Mouse (Mus musculus): ENCODE data around the gene Gm20671.
"Not testable (repeated sequence)": the region's sequence is repeated elsewhere in the genome, so short reads cannot be mapped to it uniquely, and the experiment has no call there.

The Gm20671 gene

DNA sequence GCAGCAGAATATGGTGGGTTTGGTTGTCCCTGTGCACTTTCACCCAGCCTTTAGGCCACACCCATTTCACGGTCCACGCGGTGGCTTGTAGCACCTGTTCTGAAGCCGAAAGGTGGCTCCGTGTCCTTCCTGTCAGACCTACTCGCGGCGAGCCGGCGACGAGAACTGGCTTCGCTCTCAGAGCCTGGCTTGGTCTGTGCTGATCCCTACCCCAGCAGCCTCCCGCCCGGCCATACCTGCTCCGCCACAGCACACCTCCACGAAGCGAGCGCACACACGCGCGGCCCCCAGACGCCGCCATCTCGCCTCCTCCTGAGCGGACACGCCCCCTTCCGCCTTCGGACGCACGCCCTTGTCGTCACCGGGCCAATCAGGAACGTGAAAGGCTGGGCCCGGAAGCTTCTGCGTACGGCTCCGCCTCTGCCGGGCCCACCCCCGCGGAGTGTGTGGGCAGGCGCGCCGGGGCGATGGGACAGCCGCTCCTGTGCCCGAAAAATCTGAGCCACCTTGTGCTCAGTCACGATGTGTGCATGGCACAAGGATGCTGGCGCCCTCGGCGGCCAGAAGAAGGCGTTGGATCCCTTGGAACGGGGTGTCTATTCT is 41.5 kb downstream of the Gm20671 start, which contains the start of gene Pisd:
Pisd (minus strand) TSS at position 334 of the 603 bp plus-strand sequence.
- DNase-seq (ENCODE audit: low spot score): peak; percentile 95

DNA sequence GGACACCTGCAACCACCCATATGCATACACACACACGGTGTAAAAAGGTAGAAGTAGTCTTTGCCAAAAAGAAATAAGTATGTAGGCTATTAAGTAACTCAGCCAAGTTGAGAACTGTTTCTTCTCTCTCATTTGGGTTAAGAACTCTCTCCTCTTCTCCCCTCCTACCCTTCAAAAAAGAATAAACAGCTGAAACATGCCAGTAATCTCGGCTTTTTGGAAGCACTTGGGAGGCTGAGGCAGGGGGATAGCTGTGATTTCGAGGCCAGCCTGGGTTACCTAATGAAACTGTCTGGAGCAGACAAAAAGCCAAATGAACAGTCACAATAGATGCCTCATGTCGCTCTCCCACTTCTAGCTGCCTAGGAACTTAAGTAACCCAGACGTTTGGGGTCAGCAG is 42.2 kb downstream of the Gm20671 start:
- no peak for DNase-seq (ENCODE audit: low spot score)

DNA sequence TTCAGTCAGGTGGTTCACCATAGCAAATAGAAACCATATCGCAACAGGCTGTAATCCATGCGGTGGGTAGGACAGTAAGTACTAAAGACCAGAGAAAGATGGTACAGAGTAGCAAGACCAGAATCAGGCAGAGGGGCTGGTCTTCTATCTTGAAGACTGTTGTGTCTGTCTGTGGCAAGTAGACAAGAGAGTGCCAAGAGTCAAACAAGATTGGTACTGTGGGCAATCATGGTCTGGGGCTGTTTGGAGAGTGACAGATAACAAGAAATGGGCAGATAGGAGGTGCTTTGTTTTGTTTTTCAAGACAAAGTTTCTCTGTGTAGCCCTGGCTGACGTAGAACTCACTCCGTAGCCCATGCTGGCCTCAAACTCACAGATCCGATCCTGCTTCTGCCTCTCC is 45.3 kb downstream of the Gm20671 start:
- DNase-seq (ENCODE audit: low spot score): no peak

DNA sequence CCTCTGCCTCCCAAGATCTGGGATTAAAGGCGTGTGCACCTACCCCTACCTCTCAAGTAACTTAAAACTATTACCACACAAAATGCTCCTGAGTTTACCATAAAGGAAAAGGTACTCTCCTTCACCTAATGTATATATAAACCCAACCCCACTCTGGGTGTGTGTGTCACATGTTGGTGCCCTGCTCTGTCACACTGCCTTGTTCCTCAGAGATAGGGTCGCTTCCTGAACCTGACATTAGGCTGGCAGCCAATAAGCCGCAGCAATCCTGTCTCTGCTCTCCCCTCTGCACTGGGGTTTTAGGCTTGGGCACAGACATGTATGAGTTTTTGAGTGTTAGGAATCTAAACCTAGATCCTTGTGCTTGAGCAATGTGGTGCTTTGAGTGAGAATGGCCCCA is 48.7 kb downstream of the Gm20671 start:
- DNase-seq (ENCODE audit: low spot score): no peak

DNA sequence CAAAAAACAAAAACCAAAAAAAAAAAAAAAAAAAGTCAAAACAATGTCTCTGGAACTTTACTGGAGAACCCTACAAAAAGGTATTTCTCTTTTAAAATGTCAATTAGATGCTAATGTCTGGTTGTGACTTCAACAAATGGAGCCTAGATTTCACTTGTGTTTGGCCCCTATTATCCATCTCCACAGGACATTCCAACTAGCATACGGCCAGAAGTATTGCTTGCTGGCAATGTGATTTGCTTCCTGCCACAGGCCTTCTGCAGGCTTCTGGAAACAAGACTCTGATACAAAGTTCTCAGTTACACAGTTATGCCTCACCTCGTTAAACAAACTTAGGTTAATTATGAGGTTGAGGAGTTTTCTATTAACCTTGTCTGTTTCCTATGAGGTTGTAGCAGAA is 54.5 kb downstream of the Gm20671 start:
- no peak for DNase-seq (ENCODE audit: low spot score)

DNA sequence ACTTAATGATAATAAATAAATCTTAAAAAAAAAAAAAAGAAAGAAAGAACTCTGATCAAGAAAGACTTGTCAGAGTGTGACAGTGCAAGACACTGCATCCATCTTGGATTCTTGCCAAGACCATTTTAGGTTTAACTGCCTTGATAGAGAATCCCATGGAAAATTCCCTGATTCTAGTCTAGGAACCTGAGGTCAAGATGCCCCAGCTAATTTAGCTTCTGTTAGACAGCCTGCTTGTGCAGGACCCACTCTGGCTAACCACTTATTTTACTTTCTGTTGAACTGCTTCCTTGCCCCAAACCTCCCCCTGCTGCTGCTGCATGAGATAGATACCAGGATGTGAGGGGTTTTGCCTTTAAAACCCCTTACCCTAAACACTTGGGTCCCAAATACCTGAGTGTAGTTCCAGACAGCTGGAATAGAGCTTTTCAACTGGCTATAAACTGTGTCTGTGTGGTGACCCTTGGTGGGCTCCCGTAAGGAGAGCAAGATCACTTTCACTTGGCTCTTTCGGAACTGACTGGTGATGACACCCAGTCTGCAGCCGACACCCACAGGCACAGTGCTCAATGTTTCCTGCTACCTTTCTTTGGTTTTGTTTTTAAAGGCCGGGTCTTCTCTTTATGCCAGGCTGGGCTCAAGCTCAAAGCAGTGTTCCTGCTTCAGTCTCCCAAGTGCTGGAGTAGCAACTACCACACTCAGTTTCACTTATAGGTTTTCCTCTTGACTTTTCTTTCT is 59.1 kb downstream of the Gm20671 start:
- DNase-seq (ENCODE audit: low spot score): no peak

DNA sequence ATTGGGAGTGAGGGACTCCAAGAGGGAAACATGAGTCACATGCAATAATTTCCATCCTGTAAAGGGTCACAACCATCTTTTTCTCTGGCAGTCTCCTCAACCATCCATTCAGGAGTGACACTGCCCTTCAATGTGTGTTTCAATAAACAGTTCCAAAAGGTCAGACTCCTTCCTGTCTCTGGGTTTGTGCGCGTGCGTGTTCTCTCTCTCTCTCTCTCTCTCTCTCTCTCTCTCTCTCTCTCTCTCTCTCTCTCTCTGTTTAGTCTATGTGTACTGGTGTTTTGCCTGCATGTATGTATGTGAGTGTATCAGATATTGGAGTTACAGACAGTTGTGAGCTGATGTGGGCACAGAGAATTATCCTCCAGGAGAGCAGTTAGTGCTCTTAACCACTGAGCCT is 59.9 kb downstream of the Gm20671 start:
- DNase-seq (ENCODE audit: low spot score): no peak

DNA sequence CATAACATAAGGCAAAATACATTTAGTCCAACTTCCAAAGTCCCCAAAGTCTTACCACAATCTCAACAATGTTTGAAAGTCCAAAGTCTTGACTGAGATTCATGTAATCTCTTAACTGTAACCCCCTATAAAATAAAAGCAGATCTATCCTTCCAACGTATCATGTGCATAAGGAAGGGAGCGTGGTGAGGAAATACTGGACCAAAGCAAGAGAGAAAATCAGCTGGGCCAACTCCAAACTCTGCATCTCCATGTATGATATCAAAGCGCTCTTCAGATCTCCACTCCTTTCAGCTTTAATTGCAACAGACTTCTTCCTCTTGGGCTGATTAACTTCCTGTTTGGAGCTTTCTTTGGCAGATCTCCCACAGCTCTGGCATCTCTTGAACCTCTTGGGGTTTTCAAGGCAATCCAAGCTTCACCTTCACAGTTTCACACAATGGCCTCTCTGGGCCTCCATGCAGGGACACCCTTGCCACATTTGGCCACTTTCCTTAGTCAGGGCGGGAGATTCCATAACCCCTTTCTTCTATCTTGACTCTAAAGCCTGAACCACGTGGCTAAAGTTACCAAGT is 65.3 kb downstream of the Gm20671 start:
- DNase-seq (ENCODE audit: low spot score): no peak

DNA sequence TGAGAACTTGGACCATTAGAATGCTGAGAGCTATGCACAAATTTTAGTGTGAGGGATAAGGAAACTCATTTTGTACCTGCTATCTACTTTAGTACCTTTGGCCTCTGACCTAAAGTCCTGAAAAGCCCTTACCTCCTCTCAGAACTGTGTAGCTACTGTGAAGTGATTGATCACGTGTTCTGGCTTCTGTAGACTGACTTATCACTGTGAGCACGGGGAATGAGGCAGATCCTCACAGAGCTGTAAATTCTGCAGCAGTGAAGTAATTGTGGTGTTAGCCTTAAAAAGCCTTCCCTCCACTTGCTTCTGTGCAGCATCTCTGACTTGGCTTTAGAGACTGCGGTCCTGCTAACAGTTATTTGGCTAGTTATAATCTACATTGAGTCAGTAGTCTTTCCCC is 66.1 kb downstream of the Gm20671 start:
- DNase-seq (ENCODE audit: low spot score): no peak

DNA sequence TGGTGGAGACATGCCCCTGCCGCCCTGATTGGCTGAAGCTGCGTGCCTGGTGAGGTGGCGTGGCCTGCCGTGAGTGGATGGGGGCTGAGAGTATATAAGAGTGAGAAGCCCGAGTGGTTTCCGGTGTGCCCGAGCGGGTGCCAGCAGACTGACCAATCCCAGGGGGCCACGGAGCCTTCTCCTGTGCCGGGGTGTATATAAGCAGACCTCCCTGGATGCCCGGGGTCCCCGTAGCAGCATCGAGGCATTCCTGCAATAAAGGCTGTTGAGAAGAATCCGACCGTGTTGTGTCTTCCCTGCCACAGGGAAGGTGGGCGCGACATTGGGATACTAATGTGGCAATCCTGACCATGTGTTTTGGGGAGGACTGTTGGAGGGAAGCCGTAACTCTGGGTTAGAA is 66.6 kb downstream of the Gm20671 start:
- not testable (repeated sequence) for DNase-seq (ENCODE audit: low spot score)

DNA sequence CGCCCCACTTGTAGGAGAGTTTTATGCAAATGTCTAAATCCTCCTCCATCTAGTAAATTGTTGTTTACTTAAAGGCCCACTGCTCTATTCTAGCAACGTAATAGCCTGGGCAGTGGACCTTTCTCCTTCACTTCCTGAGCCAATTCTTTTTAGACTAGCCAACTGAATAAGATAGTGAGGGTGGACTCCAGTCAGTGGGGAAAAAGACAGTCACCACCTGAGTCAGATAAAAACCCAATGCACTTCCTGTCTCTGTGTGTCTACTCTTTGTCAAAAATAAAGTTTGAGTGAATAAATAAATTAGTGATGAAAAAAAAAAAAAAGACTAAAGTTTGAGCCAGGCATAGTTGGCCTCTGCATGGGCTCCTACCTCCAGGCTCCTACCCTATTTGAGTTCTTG is 67.2 kb downstream of the Gm20671 start:
- no peak for DNase-seq (ENCODE audit: low spot score)

DNA sequence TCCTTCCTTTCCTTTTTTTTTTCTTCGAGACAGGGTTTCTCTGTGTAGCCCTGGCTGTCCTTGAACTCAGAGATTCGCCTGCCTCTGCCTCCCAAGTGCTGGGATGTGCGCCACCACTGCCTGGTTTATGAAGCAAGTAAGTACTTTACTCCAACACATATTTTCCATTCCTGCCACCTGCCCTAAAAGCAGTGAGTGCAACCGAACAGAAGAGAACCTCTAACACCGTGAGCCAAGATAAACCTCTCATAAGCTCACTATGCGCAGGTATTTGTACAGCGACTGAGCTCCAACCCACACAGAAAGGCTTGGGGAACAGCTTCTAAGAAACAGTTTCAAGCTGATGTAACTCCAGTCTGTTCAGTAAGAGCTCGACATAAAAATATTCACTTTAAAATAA is 70.8 kb downstream of the Gm20671 start:
- DNase-seq (ENCODE audit: low spot score): no peak

DNA sequence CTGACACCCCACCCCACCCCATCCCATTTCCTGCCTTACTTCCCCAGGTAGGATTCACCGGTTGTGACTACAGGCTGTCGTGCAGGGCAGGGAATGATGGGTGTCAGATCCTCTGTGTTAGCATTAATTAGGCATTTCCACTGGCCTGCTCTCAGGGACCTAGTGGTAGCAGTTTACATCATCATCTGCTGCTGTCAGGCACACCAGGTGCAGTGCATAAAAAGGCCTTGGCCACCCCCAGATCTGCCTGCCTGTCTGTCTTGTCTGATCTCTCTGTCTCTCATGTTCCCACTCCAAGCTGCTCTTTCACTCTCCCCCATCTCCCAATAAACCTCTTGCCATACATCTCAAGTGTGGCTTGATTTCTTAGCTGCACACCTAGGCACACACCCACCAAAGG is 75.2 kb downstream of the Gm20671 start:
- DNase-seq (ENCODE audit: low spot score): peak; percentile 41

DNA sequence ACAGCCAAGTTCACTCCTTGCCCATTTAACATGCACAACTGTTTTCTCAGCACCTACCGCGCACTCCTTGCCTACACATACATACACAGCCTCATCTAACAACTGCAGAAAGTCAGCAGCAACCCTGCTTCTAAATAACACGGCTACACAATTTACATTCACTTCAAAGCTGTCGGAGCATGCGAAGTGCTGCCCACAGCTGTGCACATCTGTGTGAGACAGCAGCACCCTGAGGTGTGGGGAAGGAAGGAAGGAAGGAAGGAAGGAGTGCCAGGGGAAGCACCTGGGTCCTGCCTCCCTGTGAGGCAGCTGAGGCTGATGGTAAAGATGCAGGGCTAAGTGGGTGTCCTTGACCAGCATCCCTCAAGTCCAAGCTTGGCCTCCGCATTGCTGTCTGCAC is 78.0 kb downstream of the Gm20671 start:
- no peak for DNase-seq (ENCODE audit: low spot score)

DNA sequence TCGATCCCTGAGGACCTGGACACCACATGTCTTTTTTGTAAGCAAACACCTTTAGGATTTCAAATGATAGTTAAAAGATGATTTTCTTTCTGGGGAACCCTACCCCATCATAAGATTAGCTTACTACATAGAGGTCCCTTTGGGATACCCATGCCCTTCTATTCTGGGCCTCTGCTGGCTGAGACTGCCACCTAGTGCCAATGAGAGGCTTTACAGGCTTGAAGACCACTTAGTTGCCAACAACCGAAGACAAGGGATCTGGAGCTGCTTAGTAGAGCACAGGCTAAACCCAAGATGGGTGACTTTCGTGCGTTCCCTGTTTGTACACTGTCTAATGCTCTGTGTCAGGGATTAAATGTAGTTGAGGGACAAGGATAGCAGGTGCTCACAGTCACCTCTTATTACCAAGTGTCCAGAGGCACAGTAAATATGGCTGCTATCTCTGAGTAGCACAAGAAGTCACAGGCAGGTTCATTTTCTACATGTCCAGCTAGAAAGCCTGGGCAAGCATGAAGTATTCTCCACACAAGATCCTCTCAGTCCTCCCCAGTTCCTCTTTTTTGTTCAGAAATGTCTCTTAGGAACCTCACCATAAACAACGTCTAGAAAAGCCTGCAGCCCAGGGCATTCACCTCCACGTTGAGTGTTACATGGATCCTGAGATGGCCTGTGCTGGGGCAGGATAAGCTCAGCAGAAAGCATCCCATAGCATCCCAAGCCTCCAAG is 79.1 kb downstream of the Gm20671 start:
- peak; percentile 70 for DNase-seq (ENCODE audit: low spot score)

DNA sequence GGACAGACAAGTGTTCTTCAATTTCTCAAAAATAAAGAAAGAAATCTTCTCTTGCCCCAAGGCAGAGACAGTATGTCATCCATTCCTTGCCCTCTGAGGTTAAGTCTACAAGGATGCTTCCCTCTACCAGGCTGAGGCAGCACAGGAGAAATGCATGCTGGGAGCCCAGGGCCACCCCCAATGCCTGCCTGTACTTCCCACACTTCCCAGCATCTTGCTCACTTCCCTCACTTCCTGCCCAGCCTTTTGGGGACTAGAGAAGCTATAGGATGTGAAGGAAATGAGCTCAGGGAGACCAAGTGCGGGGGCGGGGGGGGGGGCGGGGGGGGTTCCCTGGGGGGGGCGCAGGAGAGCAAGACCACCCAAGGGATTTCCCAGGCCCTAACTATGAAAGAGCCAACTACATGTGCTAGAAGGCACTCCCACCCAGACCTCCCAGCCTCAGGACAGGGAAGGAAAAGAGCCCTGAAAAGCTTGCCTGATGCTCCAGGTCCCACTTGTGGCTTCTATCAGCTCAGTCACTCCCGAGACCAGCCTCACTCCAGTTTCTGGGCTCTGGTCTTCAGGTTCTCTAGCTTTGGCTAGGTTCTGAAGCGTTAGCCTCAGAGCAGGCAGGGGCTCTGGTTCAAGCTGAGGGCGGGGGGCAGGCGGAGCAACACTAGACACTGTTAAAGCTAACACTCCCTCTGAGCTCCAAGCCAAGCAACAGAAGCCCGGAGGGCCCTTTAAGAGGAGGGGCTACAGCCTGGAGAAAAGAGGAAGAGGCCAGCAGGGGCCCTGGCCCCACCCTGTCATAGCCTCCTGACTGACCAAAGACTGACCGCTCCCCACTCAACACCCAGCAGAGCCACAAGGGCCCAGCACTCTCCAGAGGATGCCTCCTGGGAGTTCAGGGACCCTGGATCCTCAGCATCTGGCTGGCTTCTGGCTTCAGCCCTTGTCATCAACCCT is 80.9 kb downstream of the Gm20671 start:
- DNase-seq (ENCODE audit: low spot score): peak; percentile 82

DNA sequence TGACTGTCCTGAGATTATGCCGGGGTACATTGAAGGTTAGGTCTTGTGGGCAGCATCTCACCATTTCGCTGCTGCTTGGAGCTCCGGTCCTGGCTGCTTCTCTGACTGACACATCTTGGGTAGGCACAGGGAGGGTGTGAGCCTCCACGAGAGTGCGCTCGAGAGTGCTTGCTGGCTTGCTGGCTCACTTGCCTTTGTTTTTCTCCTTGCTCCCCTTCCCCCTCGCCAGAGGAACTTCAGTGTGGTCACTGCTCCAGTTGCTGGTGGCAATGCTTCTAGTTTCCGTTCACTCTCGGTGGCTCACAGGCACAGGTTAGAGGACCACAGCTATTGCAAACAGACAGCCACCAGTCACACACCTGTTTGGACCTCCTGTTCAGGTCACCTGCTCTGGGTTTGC is 84.8 kb downstream of the Gm20671 start:
- peak; percentile 88 for DNase-seq (ENCODE audit: low spot score)

DNA sequence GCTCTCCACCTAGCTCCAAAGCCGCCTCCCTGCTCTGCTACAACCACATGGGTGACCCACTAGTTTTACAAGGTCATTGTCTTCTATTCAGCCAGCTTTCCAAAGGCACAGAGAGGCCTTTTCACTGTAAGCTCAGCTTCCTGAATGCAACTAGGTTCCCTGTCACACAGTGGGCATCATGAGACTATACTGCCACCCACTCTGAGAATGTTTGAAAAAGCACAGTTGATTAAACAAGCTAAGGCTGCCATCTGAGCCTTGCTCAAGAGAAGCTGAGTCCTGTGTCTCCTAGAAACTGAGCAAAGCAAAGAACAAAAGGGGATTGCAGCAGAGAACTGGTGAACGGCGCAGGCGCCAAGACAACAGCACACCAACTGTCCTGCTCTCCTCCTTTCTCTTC is 85.5 kb downstream of the Gm20671 start:
- DNase-seq (ENCODE audit: low spot score): peak; percentile 67

DNA sequence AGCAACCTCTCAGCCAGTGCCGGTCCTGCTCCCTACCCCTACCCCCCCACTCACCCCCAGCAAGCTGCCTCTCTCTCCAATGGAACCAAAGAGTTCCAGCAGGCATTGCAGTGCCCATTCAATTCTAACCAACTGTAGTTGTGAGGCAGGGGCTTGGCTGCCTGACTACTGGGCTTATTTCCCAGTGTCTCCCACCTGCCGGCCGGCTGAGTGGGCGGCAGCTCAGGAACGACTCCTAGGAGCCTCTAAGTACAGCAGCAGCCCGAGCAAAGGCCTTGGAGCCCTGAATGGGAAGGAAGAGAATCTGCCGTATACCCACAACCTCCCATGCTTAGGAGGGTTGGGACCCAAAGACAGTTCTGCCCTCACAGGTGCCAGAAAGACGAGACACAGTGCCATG is 86.1 kb downstream of the Gm20671 start:
- not testable (repeated sequence) for DNase-seq (ENCODE audit: low spot score)

DNA sequence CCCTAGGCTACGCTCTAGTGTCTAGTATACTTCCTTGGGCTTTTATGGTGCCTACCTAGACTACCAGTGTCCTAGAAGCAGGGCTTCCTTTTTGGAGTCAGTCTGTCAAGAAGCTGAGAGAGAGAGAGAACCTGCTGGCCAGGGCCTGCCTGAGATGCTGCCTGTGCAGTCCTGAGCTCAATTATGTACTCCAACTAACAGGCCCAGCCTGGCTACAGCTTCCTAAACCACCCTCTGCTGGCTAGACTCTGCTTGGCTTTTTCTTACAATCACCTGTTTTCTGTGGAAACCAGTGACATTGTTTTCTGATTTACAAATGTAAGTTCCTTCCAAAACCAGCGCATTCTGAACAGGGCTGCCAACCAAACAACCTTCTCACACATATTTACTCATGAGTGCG is 86.8 kb downstream of the Gm20671 start:
- DNase-seq (ENCODE audit: low spot score): no peak

DNA sequence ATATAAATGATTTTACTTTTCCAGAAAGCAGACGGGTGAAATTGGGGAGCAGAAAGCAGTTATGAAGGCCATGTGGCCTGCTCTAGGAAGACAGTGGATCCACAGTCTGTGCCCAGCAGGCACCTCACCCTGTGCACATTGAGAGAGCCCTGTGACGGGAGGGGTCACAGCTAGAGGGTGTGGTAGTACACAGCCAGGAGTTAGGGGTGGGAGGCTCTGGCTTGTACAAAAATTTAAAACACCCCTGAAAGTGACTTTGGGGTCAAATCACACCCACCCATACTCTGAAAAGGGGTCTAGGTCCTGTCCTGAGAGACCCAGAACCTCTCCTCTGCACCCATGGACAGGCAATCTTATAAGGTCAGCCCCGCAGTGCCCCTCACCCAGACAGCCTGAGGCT is 90.1 kb downstream of the Gm20671 start:
- DNase-seq (ENCODE audit: low spot score): not testable (repeated sequence)

DNA sequence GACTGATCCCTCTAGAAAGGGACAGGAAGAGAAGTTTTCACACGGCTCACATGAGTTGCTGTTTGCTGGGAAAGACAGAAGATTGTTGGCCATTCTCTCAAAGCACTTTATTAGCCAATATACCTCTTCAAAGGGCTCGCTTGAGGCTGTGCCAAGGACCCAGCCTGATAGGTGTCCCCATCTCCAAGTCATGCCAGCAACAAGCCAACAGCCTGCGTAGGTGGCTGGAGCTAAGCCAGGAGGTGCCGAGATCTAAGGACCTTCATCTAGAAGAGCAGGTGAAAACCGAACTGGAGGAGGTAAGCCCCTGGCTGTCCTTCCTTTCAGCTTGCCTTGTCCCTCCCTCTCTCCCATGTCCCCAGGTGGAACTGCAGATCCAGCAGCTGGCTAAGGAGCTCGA is 91.1 kb downstream of the Gm20671 start:
- DNase-seq (ENCODE audit: low spot score): no peak
